Mouse (Mus musculus) MEL (cell line): Measurements from ENCODE around the gene Syce2. TPM values are rescaled to one million over a fixed set of nuclear protein-coding genes. Genes with fewer than 3 reads are reported as not detected.
A peak's percentile ranks its signal among the peaks of the same experiment; 100 is the strongest.

ENCODE experiments used
- DNase-seq: peaks from one replicate; pipeline ENCODE4 v3.0.0; 2011; ENCODE audit warnings: low read depth, low spot score
- H3K27ac ChIP-seq: 2 replicates; pipeline ENCODE4 v1.5.1; 2012; ENCODE audit warnings: low read depth, mild to moderate bottlenecking, control low read depth, low read length, moderate library complexity; ENCODE audit not compliant: control insufficient read depth
- H3K27me3 ChIP-seq, 2 experiments: fragments of 150-350 bp in 1 of 2; sonication (generic) in 1 of 2; 2 replicates each; pipeline ENCODE4 v1.6.1; 2012; ENCODE audit warnings: low read length in 2 of 2, mild to moderate bottlenecking in 2 of 2, improper control_type of control experiment in 1 of 2, moderate library complexity in 1 of 2; ENCODE audit not compliant: insufficient read depth in 2 of 2, control insufficient read depth in 1 of 2
- H3K36me3 ChIP-seq, 2 experiments: 2 replicates each; pipeline ENCODE4 v1.6.1; 2012 to 2014; ENCODE audit warnings: low read length in 2 of 2, improper control_type of control experiment in 1 of 2, inconsistent platforms in 1 of 2, mild to moderate bottlenecking in 1 of 2; ENCODE audit not compliant: insufficient read depth in 2 of 2, control insufficient read depth in 1 of 2
- H3K4me1 ChIP-seq, 2 experiments: fragments of 150-350 bp in 1 of 2; sonication (generic) in 1 of 2; 2 replicates each; pipeline ENCODE4 v1.6.1; 2012; ENCODE audit warnings: low read length in 2 of 2, improper control_type of control experiment in 1 of 2, mild to moderate bottlenecking in 1 of 2; ENCODE audit not compliant: insufficient read depth in 2 of 2, control insufficient read depth in 1 of 2
- H3K4me3 ChIP-seq, 2 experiments: fragments of 150-350 bp in 1 of 2; sonication (generic) in 1 of 2; 2 replicates each; pipeline ENCODE4 v1.5.1; 2012; ENCODE audit warnings: low read depth in 2 of 2, low read length in 2 of 2, mild to moderate bottlenecking in 2 of 2, moderate library complexity in 2 of 2, control low read depth in 1 of 2, improper control_type of control experiment in 1 of 2; ENCODE audit not compliant: control insufficient read depth in 1 of 2, insufficient read depth in 1 of 2
- H3K79me2 ChIP-seq: 2 replicates; pipeline ENCODE4 v1.6.1; 2012; ENCODE audit warnings: mild to moderate bottlenecking, low read length, moderate library complexity; ENCODE audit not compliant: control insufficient read depth, poor library complexity, insufficient read depth
- H3K9ac ChIP-seq: 2 replicates; pipeline ENCODE4 v1.6.1; 2012; ENCODE audit warnings: low read depth, mild to moderate bottlenecking, control low read depth, low read length, moderate library complexity; ENCODE audit not compliant: control insufficient read depth, poor library complexity, severe bottlenecking
- H3K9me3 ChIP-seq: fragments of 150-350 bp; sonication (generic); replicated peaks from 2 replicates; pipeline ENCODE4 v1.6.1; 2012; ENCODE audit warnings: mild to moderate bottlenecking, low read length, improper control_type of control experiment, moderate library complexity; ENCODE audit not compliant: insufficient read depth
- BHLHE40 ChIP-seq: IDR thresholded peaks from 2 replicates; pipeline ENCODE4 v1.6.1; 2012; ENCODE audit warnings: low read depth, mild to moderate bottlenecking, inconsistent platforms, low read length, improper control_type of control experiment, borderline replicate concordance
- CHD1 ChIP-seq: IDR thresholded peaks from 2 replicates; pipeline ENCODE4 v1.6.1; 2012; ENCODE audit warnings: low read depth, mild to moderate bottlenecking, inconsistent platforms, low read length, improper control_type of control experiment
- CHD2 ChIP-seq: IDR thresholded peaks from 2 replicates; pipeline ENCODE4 v1.6.1; 2011; ENCODE audit warnings: low read length, improper control_type of control experiment
- CTCF ChIP-seq, 3 experiments: IDR thresholded peaks in 2 of 3; conservative IDR thresholded peaks in 1 of 3; 2 replicates each; pipeline ENCODE4 v1.5.1; 2011 to 2012; ENCODE audit warnings: low read length in 3 of 3, low read depth in 2 of 3, mild to moderate bottlenecking in 2 of 3, improper control_type of control experiment in 1 of 3, inconsistent platforms in 1 of 3, mixed read lengths in 1 of 3, moderate library complexity in 1 of 3; ENCODE audit not compliant: control insufficient read depth in 1 of 3, insufficient read depth in 1 of 3, poor library complexity in 1 of 3, severe bottlenecking in 1 of 3
- E2F4 ChIP-seq: IDR thresholded peaks from 2 replicates; pipeline ENCODE4 v1.6.1; 2011; ENCODE audit warnings: low read depth, low read length, improper control_type of control experiment, borderline replicate concordance
- EP300 ChIP-seq, 2 experiments: IDR thresholded peaks; 2 replicates each; pipeline ENCODE4 v1.6.1; 2011; ENCODE audit warnings: improper control_type of control experiment in 2 of 2, low read length in 2 of 2, low read depth in 1 of 2, mild to moderate bottlenecking in 1 of 2
- ETS1 ChIP-seq: IDR thresholded peaks from 2 replicates; pipeline ENCODE4 v1.6.1; 2012; ENCODE audit warnings: low read depth, mild to moderate bottlenecking, inconsistent platforms, low read length, improper control_type of control experiment, moderate library complexity
- GABPA ChIP-seq: IDR thresholded peaks from 2 replicates; pipeline ENCODE4 v1.6.1; 2012; ENCODE audit warnings: low read depth, mild to moderate bottlenecking, inconsistent platforms, low read length, improper control_type of control experiment, moderate library complexity
- GATA1 ChIP-seq: IDR thresholded peaks from 2 replicates; pipeline ENCODE4 v1.6.1; 2011; ENCODE audit warnings: low read depth, low read length, improper control_type of control experiment
- HCFC1 ChIP-seq: IDR thresholded peaks from 2 replicates; pipeline ENCODE4 v1.6.1; 2012; ENCODE audit warnings: low read depth, mild to moderate bottlenecking, inconsistent platforms, low read length, improper control_type of control experiment, moderate library complexity
- JUND ChIP-seq: IDR thresholded peaks from 2 replicates; pipeline ENCODE4 v1.6.1; 2011; ENCODE audit warnings: low read depth, mild to moderate bottlenecking, improper control_type of control experiment, low read length
- KAT2A ChIP-seq: conservative IDR thresholded peaks from 2 replicates; pipeline ENCODE4 v1.6.1; 2012; ENCODE audit warnings: low read depth, low read length, improper control_type of control experiment, inconsistent platforms
- MAX ChIP-seq: IDR thresholded peaks from 2 replicates; pipeline ENCODE4 v1.6.1; 2011; ENCODE audit warnings: low read length, improper control_type of control experiment
- MAZ ChIP-seq: IDR thresholded peaks from 2 replicates; pipeline ENCODE4 v1.6.1; 2012; ENCODE audit warnings: low read depth, mild to moderate bottlenecking, inconsistent platforms, low read length, improper control_type of control experiment
- MYB ChIP-seq: IDR thresholded peaks from 2 replicates; pipeline ENCODE4 v1.6.1; 2011; ENCODE audit warnings: mild to moderate bottlenecking, low read depth, low read length, improper control_type of control experiment
- MYC ChIP-seq: IDR thresholded peaks from 2 replicates; pipeline ENCODE4 v1.6.1; 2011; ENCODE audit warnings: low read depth, mild to moderate bottlenecking, low read length, improper control_type of control experiment, moderate library complexity
- NRF1 ChIP-seq: IDR thresholded peaks from 2 replicates; pipeline ENCODE4 v1.6.1; 2014; ENCODE audit warnings: low read depth, mild to moderate bottlenecking, inconsistent platforms, low read length, improper control_type of control experiment, moderate library complexity; ENCODE audit not compliant: poor library complexity, insufficient read depth, severe bottlenecking
- POLR2A ChIP-seq, 2 experiments: IDR thresholded peaks; 2 replicates each; pipeline ENCODE4 v1.6.1; 2011 to 2012; ENCODE audit warnings: low read length in 2 of 2, mild to moderate bottlenecking in 2 of 2, control low read depth in 1 of 2, improper control_type of control experiment in 1 of 2, low read depth in 1 of 2, moderate library complexity in 1 of 2; ENCODE audit not compliant: control insufficient read depth in 1 of 2, insufficient read depth in 1 of 2, poor library complexity in 1 of 2
- POLR2AphosphoS2 ChIP-seq: IDR thresholded peaks from 2 replicates; pipeline ENCODE4 v1.6.1; 2011; ENCODE audit warnings: low read length, improper control_type of control experiment
- POLR2AphosphoS5 ChIP-seq: IDR thresholded peaks from 2 replicates; pipeline ENCODE4 v1.6.1; 2012; ENCODE audit warnings: low read depth, borderline replicate concordance, mild to moderate bottlenecking, inconsistent platforms, low read length, moderate library complexity, mixed read lengths
- RAD21 ChIP-seq: IDR thresholded peaks from 2 replicates; pipeline ENCODE4 v1.6.1; 2011; ENCODE audit warnings: mild to moderate bottlenecking, low read depth, low read length, improper control_type of control experiment
- RCOR1 ChIP-seq: IDR thresholded peaks from 2 replicates; pipeline ENCODE4 v1.6.1; 2012; ENCODE audit warnings: low read depth, mild to moderate bottlenecking, inconsistent platforms, low read length, improper control_type of control experiment
- SIN3A ChIP-seq: IDR thresholded peaks from 2 replicates; pipeline ENCODE4 v1.6.1; 2012; ENCODE audit warnings: low read length, improper control_type of control experiment, inconsistent platforms
- SMC3 ChIP-seq: IDR thresholded peaks from 2 replicates; pipeline ENCODE4 v1.6.1; 2011; ENCODE audit warnings: low read depth, low read length, improper control_type of control experiment
- TAL1 ChIP-seq: IDR thresholded peaks from 2 replicates; pipeline ENCODE4 v1.6.1; 2012; ENCODE audit warnings: mild to moderate bottlenecking, inconsistent platforms, low read length, moderate library complexity, mixed read lengths
- TBP ChIP-seq: IDR thresholded peaks from 2 replicates; pipeline ENCODE4 v1.8.0; 2011; ENCODE audit warnings: low read depth, low read length, improper control_type of control experiment
- TCF12 ChIP-seq: IDR thresholded peaks from 2 replicates; pipeline ENCODE4 v1.6.1; 2014; ENCODE audit warnings: low read depth, mild to moderate bottlenecking, inconsistent platforms, low read length, improper control_type of control experiment, moderate library complexity
- UBTF ChIP-seq: IDR thresholded peaks from 2 replicates; pipeline ENCODE4 v1.6.1; 2012; ENCODE audit warnings: low read depth, mild to moderate bottlenecking, inconsistent platforms, low read length, improper control_type of control experiment, moderate library complexity, borderline replicate concordance; ENCODE audit not compliant: insufficient read depth
- USF1 ChIP-seq: IDR thresholded peaks from 2 replicates; pipeline ENCODE4 v1.6.1; 2014; ENCODE audit warnings: low read depth, mild to moderate bottlenecking, inconsistent platforms, low read length, improper control_type of control experiment, moderate library complexity
- USF2 ChIP-seq, 2 experiments: IDR thresholded peaks; 2 replicates each; pipeline ENCODE4 v1.6.1; 2011 to 2012; ENCODE audit warnings: improper control_type of control experiment in 2 of 2, low read length in 2 of 2, borderline replicate concordance in 1 of 2, inconsistent platforms in 1 of 2, low read depth in 1 of 2, mild to moderate bottlenecking in 1 of 2; ENCODE audit not compliant: insufficient read depth in 1 of 2
- ZC3H11A ChIP-seq: IDR thresholded peaks from 2 replicates; pipeline ENCODE4 v1.6.1; 2012; ENCODE audit warnings: low read depth, mild to moderate bottlenecking, inconsistent platforms, low read length, improper control_type of control experiment
- ZKSCAN1 ChIP-seq: IDR thresholded peaks from 2 replicates; pipeline ENCODE4 v1.6.1; 2012; ENCODE audit warnings: low read depth, mild to moderate bottlenecking, inconsistent platforms, low read length, improper control_type of control experiment, moderate library complexity
- ZMIZ1 ChIP-seq: IDR thresholded peaks from 2 replicates; pipeline ENCODE4 v1.6.1; 2012; ENCODE audit warnings: low read depth, mild to moderate bottlenecking, inconsistent platforms, low read length, improper control_type of control experiment, moderate library complexity
- ZNF384 ChIP-seq: IDR thresholded peaks from 2 replicates; pipeline ENCODE4 v1.6.1; 2012; ENCODE audit warnings: low read depth, mild to moderate bottlenecking, inconsistent platforms, low read length, improper control_type of control experiment
- polyA plus RNA-seq, 2 experiments: library from polyadenylated mRNA; stranded (reverse) in 1 of 2; unstranded in 1 of 2; fragments of >175 nt in 1 of 2; fragments of >200 nt in 1 of 2; gene quantifications; 2 replicates each; pipeline versions ENCODE4 v1.2.1 to v1.2.4; 2012; ENCODE audit warnings: low replicate concordance in 2 of 2, low read depth in 1 of 2; ENCODE audit not compliant: insufficient read length in 2 of 2, insufficient read depth in 1 of 2, missing spikeins in 1 of 2
- total RNA-seq: library from RNA; depleted of rRNA; stranded (reverse); fragments of 300-350 nt; gene quantifications from 2 replicates; pipeline ENCODE4 v1.2.3, GENCODE M21; 2012; rRNA removed

Syce2 gene
- total RNA-seq (60.6 and 75.5 TPM in 2 replicates), polyA plus RNA-seq (100 to 1,000 TPM in 1 of 2 experiments, not detected in 1; 115 TPM)

DNA sequence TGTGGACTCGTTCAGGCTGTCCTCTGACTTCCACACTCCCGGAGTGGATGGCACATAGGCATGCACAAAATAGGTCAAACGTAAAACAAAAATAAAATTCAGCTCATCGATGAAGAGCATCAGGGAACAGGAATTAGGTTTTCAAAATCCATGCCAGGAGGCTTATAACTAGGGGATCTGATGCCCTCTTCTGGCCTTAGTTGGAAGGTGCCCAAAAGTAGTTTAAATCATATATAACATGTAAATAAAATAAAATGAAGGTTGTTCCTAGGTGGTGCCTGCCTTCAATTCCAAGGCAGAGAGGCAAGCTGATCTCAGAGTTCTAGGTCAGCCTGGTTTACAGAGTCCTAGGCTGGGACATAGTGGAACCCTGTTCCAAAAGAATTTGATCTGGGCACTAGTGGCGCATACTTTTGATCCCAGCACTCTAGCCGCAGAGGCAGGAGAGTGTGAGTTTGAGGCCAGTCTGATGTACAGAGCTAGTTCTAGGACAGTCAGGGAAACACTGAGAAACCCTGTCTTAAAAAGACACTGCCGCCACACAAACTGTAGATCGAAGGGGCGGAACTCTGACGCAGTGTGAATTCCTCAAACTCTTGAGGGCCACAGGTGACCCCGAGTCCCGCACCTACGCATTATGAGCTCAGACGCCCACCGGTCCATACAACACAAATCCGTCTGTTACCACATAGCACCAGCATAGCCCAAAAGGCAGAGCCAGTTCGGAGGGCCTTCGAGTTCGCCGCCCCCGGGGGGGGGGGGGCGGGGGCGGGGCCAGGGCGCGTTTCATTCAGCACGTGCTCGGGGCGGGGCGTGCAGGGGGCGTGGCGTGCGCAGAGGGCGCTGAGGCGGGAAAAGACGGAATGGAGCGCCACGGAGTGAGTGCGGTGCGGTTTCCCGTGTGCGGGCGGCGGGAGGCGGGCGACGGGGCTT, at the start of gene Syce2:
TSS of gene Syce2 (plus strand) at position 736 of the 933 bp plus-strand sequence.
- peak; percentile 87 for DNase-seq
- Histone ChIP-seq H3K27me3 (no peaks in the 10 kb centered on the region), H3K4me1 (peaks cover 7 to 25% of the 10 kb centered on the region in 2 experiments), H3K79me2 (peaks cover 3% of the 10 kb centered on the region; the same call in 1 of the 2 replicates), H3K4me3 (peak within 1 kb of the TSS; percentile 37 to 40), H3K36me3 (peaks cover 4 to 19% of the 10 kb centered on the region in 2 experiments; a peak in 3 of 4 replicates), H3K9ac (peak within 1 kb of the TSS; percentile 76), H3K9me3 (no peaks in the 10 kb centered on the region), H3K27ac (peak within 1 kb of the TSS; percentile 58)
- TF ChIP-seq MAX = peak; percentile 76
- peak; percentile 52 for TF ChIP-seq RAD21
- no peak for TF ChIP-seq CHD1
- TF ChIP-seq ZKSCAN1 = no peak
- TF ChIP-seq NRF1 = peak; percentile 46; the same call in 1 of the 2 replicates
- TF ChIP-seq ZC3H11A = peak; percentile 42; the same call in 1 of the 2 replicates
- no peak for TF ChIP-seq RCOR1
- TF ChIP-seq SMC3 = peak; percentile 53
- TF ChIP-seq EP300 (IDR thresholded peaks at IDR 0.05; ENCODE audit: low read depth in 1 of 2, low read length in 2 of 2) = no peak
- TF ChIP-seq GATA1 = no peak
- no peak for TF ChIP-seq ZMIZ1
- no peak; the same call in 1 of the 2 replicates for TF ChIP-seq E2F4
- no peak for TF ChIP-seq POLR2AphosphoS5
- no peak for TF ChIP-seq GABPA
- no peak for TF ChIP-seq JUND
- TF ChIP-seq CHD2 = no peak
- no peak for TF ChIP-seq SIN3A
- TF ChIP-seq CTCF (IDR thresholded peaks at IDR 0.05 in 2 of 3, conservative IDR thresholded peaks at IDR 0.05 in 1 of 3; ENCODE audit: control insufficient read depth in 1 of 3, insufficient read depth in 1 of 3, low read depth in 2 of 3, low read length in 3 of 3, poor library complexity in 1 of 3, severe bottlenecking in 1 of 3) = peak; percentile 14 to 53 (median 46); a peak in 5 of 6 replicates
- TF ChIP-seq USF2 (IDR thresholded peaks at IDR 0.05; ENCODE audit: borderline replicate concordance in 1 of 2, insufficient read depth in 1 of 2, low read depth in 1 of 2, low read length in 2 of 2) = 0 out of 4 replicates have a peak, but pooled peaks of 1 of the 2 experiments have one; percentile 20
- TF ChIP-seq TBP = no peak
- 0 out of 2 replicates have a peak, but pooled peaks have one; percentile 22 for TF ChIP-seq MYC
- TF ChIP-seq UBTF = no peak
- TF ChIP-seq ZNF384 = peak; percentile 85
- TF ChIP-seq POLR2A (IDR thresholded peaks at IDR 0.05; ENCODE audit: control insufficient read depth in 1 of 2, insufficient read depth in 1 of 2, low read depth in 1 of 2, low read length in 2 of 2, poor library complexity in 1 of 2) = peak; percentile 12 to 23; a peak in 2 of 4 replicates
- TF ChIP-seq USF1 = peak; percentile 82
- TF ChIP-seq HCFC1 = 0 out of 2 replicates have a peak, but pooled peaks have one; percentile 43
- TF ChIP-seq TAL1 = no peak
- TF ChIP-seq ETS1 = peak; percentile 31; the same call in 1 of the 2 replicates
- peak; percentile 48; the same call in 1 of the 2 replicates for TF ChIP-seq POLR2AphosphoS2
- no peak for TF ChIP-seq KAT2A
- TF ChIP-seq MYB = no peak
- TF ChIP-seq BHLHE40 = peak; percentile 96
- TF ChIP-seq MAZ = peak; percentile 84; the same call in 1 of the 2 replicates
- TF ChIP-seq TCF12 = no peak
